ENCODE assay signal across 29 mouse cellular contexts in the genomic region with DNA sequence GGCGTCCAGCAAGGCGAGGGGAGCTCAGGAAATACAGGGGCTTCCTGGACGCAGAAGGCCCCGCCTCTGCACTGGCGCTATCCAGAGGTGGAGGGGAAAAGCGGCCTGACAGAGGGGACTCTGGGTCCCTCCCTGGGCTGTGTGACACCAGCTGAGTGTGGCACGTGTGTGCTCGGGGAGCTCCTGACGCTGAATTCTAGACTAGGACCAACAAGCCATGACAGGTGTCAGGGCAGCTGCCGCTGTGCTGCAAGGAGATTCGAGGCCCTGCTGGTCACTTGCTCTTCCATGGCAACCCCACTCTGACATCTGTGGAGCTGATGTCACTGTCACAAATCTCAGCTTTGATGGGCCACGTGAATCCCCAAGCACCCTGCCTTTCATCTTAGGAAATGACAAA.
DNase-seq lines count a peak whose midpoint lies in the region; ATAC-seq and TF ChIP-seq lines count a peak whose summit lies in the region.
"Had no signal": no experiment of that assay in that cellular context is flagged by ENCODE, and none has a peak within 500 bp of the region (broad histone marks: within the 10 kb centered on the region; RNA-seq: fewer than 3 reads in every experiment).

No protein-coding gene starts in this region.

- no peak overlapping the region for H3K27ac ChIP-seq in embryonic facial prominence, embryonic 14.5 days (replicated peaks; ENCODE audit: low read depth, low read length)
- no peak overlapping the region for H3K27ac ChIP-seq in embryonic facial prominence, embryonic 10.5 days (replicated peaks)
- H3K27ac ChIP-seq in limb, embryonic 13.5 days = no peak overlapping the region
- no peak overlapping the region for H3K27ac ChIP-seq in limb, embryonic 10.5 days
- H3K27ac ChIP-seq in limb, embryonic 14.5 days (replicated peaks; ENCODE audit: low read depth, low read length) = no peak overlapping the region
- H3K27ac ChIP-seq: embryonic facial prominence, embryonic 12.5 days; embryonic facial prominence, embryonic 15.5 days; forebrain, embryonic 10.5 days; forebrain, embryonic 12.5 days had no signal

- no peak overlapping the region for H3K4me3 ChIP-seq in embryonic facial prominence, embryonic 14.5 days (ENCODE audit: low read depth, low read length)
- H3K4me3 ChIP-seq in embryonic facial prominence, embryonic 10.5 days = no peak overlapping the region
- H3K4me3 ChIP-seq in limb, embryonic 13.5 days = no peak overlapping the region
- no peak overlapping the region for H3K4me3 ChIP-seq in limb, embryonic 10.5 days
- H3K4me3 ChIP-seq in limb, embryonic 14.5 days (replicated peaks; ENCODE audit: low read length) = no peak overlapping the region
- H3K4me3 ChIP-seq: embryonic facial prominence, embryonic 12.5 days; embryonic facial prominence, embryonic 15.5 days; erythroblast, embryonic 14.5 days; forebrain, embryonic 10.5 days; forebrain, embryonic 12.5 days had no signal

- H3K9me3 ChIP-seq in embryonic facial prominence, embryonic 14.5 days (ENCODE audit: control insufficient read depth, low read length) = peaks cover 9% of the 10 kb centered on the region
- no peaks in the 10 kb centered on the region for H3K9me3 ChIP-seq in embryonic facial prominence, embryonic 10.5 days
- H3K9me3 ChIP-seq in limb, embryonic 13.5 days = no peaks in the 10 kb centered on the region
- no peaks in the 10 kb centered on the region for H3K9me3 ChIP-seq in limb, embryonic 10.5 days (replicated peaks)
- no peaks in the 10 kb centered on the region for H3K9me3 ChIP-seq in limb, embryonic 14.5 days (ENCODE audit: control insufficient read depth, low read length)
- H3K9me3 ChIP-seq: embryonic facial prominence, embryonic 15.5 days; G1E had no signal

- no peaks in the 10 kb centered on the region for H3K27me3 ChIP-seq in embryonic facial prominence, embryonic 14.5 days (replicated peaks; ENCODE audit: control insufficient read depth, insufficient read depth, low read length)
- H3K27me3 ChIP-seq in embryonic facial prominence, embryonic 10.5 days (replicated peaks; ENCODE audit: low read depth, poor library complexity, severe bottlenecking) = peaks cover 24% of the 10 kb centered on the region
- H3K27me3 ChIP-seq in limb, embryonic 13.5 days = peaks cover 14% of the 10 kb centered on the region
- H3K27me3 ChIP-seq in limb, embryonic 10.5 days (ENCODE audit: low read depth, poor library complexity, severe bottlenecking) = peaks cover 46% of the 10 kb centered on the region; the same call in 1 of the 2 replicates
- H3K27me3 ChIP-seq in limb, embryonic 14.5 days (ENCODE audit: control insufficient read depth, insufficient read depth, low read length) = no peaks in the 10 kb centered on the region

- no peak overlapping the region for H3K4me2 ChIP-seq in embryonic facial prominence, embryonic 14.5 days (ENCODE audit: low read depth, low read length)
- H3K4me2 ChIP-seq in limb, embryonic 13.5 days (replicated peaks) = no peak overlapping the region
- H3K4me2 ChIP-seq in limb, embryonic 14.5 days (replicated peaks; ENCODE audit: low read depth, low read length, severe bottlenecking) = no peak overlapping the region
- H3K4me2 ChIP-seq: embryonic facial prominence, embryonic 12.5 days; embryonic facial prominence, embryonic 15.5 days; forebrain, embryonic 12.5 days had no signal

- 70% methylated on average over 11 of the region's 12 CpGs for WGBS in embryonic facial prominence, embryonic 14.5 days
- WGBS in embryonic facial prominence, embryonic 10.5 days = 84% methylated on average over 12 of the region's 12 CpGs
- 74% methylated on average over 12 of the region's 12 CpGs for WGBS in limb, embryonic 13.5 days
- WGBS in limb, embryonic 10.5 days = 78% methylated on average over 12 of the region's 12 CpGs
- 76% methylated on average over 12 of the region's 12 CpGs for WGBS in limb, embryonic 14.5 days

- no peak overlapping the region for H3K9ac ChIP-seq in embryonic facial prominence, embryonic 14.5 days (ENCODE audit: low read depth, low read length)
- no peak overlapping the region for H3K9ac ChIP-seq in limb, embryonic 13.5 days
- H3K9ac ChIP-seq in limb, embryonic 14.5 days (ENCODE audit: low read depth, low read length, severe bottlenecking) = no peak overlapping the region
- H3K9ac ChIP-seq: embryonic facial prominence, embryonic 12.5 days; embryonic facial prominence, embryonic 15.5 days; forebrain, embryonic 12.5 days had no signal

- no peaks in the 10 kb centered on the region for H3K4me1 ChIP-seq in embryonic facial prominence, embryonic 14.5 days (ENCODE audit: control insufficient read depth, insufficient read depth, low read length)
- no peaks in the 10 kb centered on the region; the same call in 1 of the 2 replicates for H3K4me1 ChIP-seq in embryonic facial prominence, embryonic 10.5 days
- no peaks in the 10 kb centered on the region for H3K4me1 ChIP-seq in limb, embryonic 13.5 days
- no peaks in the 10 kb centered on the region; the same call in 1 of the 2 replicates for H3K4me1 ChIP-seq in limb, embryonic 10.5 days
- no peaks in the 10 kb centered on the region for H3K4me1 ChIP-seq in limb, embryonic 14.5 days (ENCODE audit: control insufficient read depth, insufficient read depth, low read length)
- H3K4me1 ChIP-seq: embryonic facial prominence, embryonic 12.5 days; embryonic facial prominence, embryonic 15.5 days had no signal

- ATAC-seq in embryonic facial prominence, embryonic 14.5 days (ENCODE audit: low read depth) = peak; percentile 67; the same call in 1 of the 2 replicates
- ATAC-seq in limb, embryonic 13.5 days (ENCODE audit: low FRiP score, low read depth) = peak; percentile 54
- ATAC-seq in limb, embryonic 14.5 days (ENCODE audit: low FRiP score, low read depth) = peak; percentile 57; the same call in 1 of the 2 replicates
- ATAC-seq: activated CD4-positive, CD25-positive, alpha-beta regulatory T cell, adult 4 months; CD4-positive, CD25-positive, alpha-beta regulatory T cell, adult 4 months; forebrain, embryonic 14.5 days; forebrain, embryonic 16.5 days; Patski had no signal

- peak; percentile 63 for DNase-seq in embryonic facial prominence, embryonic 14.5 days (ENCODE audit: low spot score)
- DNase-seq in embryonic facial prominence, embryonic 10.5 days (ENCODE audit: low spot score) = no peak
- no peak for DNase-seq in limb, embryonic 10.5 days (ENCODE audit: low spot score)
- DNase-seq in lung, postnatal 10 days = peak; percentile 19
- no peak for DNase-seq in lung, postnatal 14 days
- peak; percentile 12 for DNase-seq in limb, embryonic 14.5 days (ENCODE audit: low spot score)
- no peak for DNase-seq in adrenal gland, postnatal 36 days
- DNase-seq: adrenal gland, adult 8-10 months; adrenal gland, postnatal 14 days; B cell, adult 2 months; cerebellum, adult 11 months; cerebellum, adult 18-20 months; cerebellum, adult 8-10 months; cerebellum, adult 9-11 months; cerebellum, postnatal 14 days; cerebellum, postnatal 36 days; embryo, embryonic 11 days had no signal

- no peak for TF ChIP-seq POLR2A in limb, embryonic 14.5 days (IDR thresholded peaks at IDR 0.05; ENCODE audit: borderline replicate concordance, extremely low read depth, insufficient read depth, insufficient read length)

- H3K36me3 ChIP-seq in embryonic facial prominence, embryonic 14.5 days (ENCODE audit: control insufficient read depth, insufficient read depth, low read length) = no peaks in the 10 kb centered on the region
- H3K36me3 ChIP-seq in embryonic facial prominence, embryonic 10.5 days (replicated peaks) = no peaks in the 10 kb centered on the region
- no peaks in the 10 kb centered on the region for H3K36me3 ChIP-seq in limb, embryonic 13.5 days
- no peaks in the 10 kb centered on the region for H3K36me3 ChIP-seq in limb, embryonic 10.5 days
- no peaks in the 10 kb centered on the region for H3K36me3 ChIP-seq in limb, embryonic 14.5 days (ENCODE audit: control insufficient read depth, insufficient read depth, low read length)
- H3K36me3 ChIP-seq: embryonic facial prominence, embryonic 12.5 days; embryonic facial prominence, embryonic 15.5 days; forebrain, embryonic 10.5 days; forebrain, embryonic 12.5 days; G1E had no signal

Comparison
In these comparisons a context has a peak if more than half of its experiments do, and no peak if none do; other contexts are left out.
1. DNase-seq: peak in embryonic facial prominence, embryonic 14.5 days (single experiment), lung, postnatal 10 days (single experiment) and limb, embryonic 14.5 days (single experiment); none in embryonic facial prominence, embryonic 10.5 days (single experiment), limb, embryonic 10.5 days (single experiment), lung, postnatal 14 days (single experiment) and adrenal gland, postnatal 36 days (0 of 2).
2. Peak in every context shown above with its lines, with median percentiles within 50 percentile points of each other: ATAC-seq.